Mouse (Mus musculus) c-Kit-positive CD71-negative TER-119-negative erythroid progenitor cells, embryonic 14.5 days (primary cell): Measurements from ENCODE around the gene Kcnj15.

Source experiments
- DNase-seq: peaks from one replicate; pipeline ENCODE4 v3.0.0-alpha.2; 2013; ENCODE audit warnings: low read depth

Kcnj15 gene

GRCm38 (mm10) chr16:95257266-95257894 is at the start of gene Kcnj15:
TSS of gene Kcnj15 (plus strand) at chr16:95257558.
- DNase-seq, result no peak

DNA sequence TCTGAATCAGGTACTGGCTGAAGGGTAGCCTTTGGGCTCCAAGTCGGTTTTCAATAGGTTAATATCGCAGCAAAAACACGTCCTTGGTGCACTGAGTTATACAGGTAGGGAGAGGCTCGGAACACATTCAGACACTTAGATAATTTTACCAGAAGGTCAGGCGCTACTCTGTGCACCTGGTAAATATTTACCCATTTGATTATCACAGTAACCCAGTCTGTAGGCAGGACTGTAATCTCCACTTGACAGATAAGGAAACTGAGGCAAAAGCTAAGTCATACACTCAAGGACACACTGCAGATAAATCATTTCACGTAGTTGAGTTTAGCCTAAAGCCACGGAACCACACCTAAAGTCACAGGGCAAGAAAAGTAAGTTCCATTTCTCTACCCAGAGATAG is 49.1 kb upstream of the Kcnj15 start:
- no peak for DNase-seq

DNA sequence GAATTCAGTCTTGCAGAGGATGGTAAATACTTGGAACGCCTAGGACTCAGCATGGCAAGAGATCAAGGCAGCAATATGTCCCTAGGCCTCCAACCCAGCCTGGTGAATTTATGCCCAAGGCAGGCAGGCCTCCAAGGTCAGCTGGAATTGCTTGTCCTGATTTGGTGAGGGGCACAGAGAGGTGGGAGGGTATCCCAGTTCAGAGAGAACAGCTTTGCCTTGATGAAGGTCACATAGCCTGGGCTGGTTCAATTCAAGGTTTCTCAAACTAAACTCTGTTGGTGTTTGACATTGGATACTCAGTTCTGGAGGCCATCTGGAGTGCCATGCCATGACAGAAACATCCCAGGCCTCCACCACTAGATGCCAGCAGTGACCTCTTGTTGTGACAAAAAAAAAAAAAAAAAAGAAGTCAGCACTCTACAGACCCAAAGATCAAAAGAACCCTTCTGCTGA is 48.3 kb upstream of the Kcnj15 start:
- no peak for DNase-seq

GRCm38 (mm10) chr16:95214251-95215197 is 42.8 kb upstream of the Kcnj15 start:
- DNase-seq, result no peak

GRCm38 (mm10) chr16:95215782-95216181 is 41.6 kb upstream of the Kcnj15 start:
- DNase-seq, result no peak

GRCm38 (mm10) chr16:95216346-95216745 is 41.0 kb upstream of the Kcnj15 start:
- no peak for DNase-seq

DNA sequence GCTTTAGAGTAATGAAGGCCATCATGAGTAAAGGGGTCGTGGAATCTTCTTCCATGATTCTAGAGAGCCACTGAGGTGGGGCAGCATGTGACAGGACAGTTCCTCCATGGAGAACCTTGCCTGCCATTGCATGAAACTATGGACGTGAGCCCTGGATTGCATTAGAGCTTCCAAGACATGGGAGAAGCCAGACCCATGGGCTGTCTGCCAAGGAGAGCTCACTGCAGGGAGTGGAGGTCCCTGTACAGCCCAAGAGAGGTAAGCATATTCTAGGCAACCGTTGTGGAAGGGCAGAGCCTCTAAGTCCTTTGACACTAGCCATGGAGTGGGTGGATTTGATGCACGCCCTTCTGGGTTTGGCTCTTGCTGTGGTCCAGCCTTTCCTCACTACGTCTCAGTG is 40.5 kb upstream of the Kcnj15 start:
- no peak for DNase-seq

- no peak for DNase-seq
Measured at GRCm38 (mm10) chr16:95218783-95219182, 38.6 kb upstream of the Kcnj15 start.

- no peak for DNase-seq
Measured at GRCm38 (mm10) chr16:95219459-95219858, 37.9 kb upstream of the Kcnj15 start.

- no peak for DNase-seq
Measured at GRCm38 (mm10) chr16:95221051-95221450, 36.3 kb upstream of the Kcnj15 start.

- no peak for DNase-seq
Measured at GRCm38 (mm10) chr16:95222026-95222718, 35.2 kb upstream of the Kcnj15 start.

DNA sequence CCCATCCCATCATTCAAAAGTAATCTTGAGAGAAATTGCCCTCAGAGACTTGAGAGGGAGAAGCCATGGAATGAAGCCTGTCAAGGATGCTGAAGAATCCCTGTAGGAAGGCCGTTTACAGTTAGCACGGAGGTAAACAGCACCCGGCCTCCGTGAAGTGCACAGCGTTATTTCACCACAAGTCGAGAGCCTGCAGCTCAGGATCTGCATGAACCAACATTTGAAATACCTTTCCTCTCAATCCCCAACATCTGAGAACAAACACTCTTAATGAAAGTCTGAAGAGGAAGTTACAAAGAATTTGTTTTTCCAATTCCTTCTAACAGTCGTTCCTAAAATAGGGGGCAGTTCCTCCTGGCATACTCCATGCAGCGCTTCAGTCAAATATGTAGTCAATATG is 33.9 kb upstream of the Kcnj15 start:
- no peak for DNase-seq

- no peak for DNase-seq
Measured at GRCm38 (mm10) chr16:95225285-95225684, 32.1 kb upstream of the Kcnj15 start.

DNA sequence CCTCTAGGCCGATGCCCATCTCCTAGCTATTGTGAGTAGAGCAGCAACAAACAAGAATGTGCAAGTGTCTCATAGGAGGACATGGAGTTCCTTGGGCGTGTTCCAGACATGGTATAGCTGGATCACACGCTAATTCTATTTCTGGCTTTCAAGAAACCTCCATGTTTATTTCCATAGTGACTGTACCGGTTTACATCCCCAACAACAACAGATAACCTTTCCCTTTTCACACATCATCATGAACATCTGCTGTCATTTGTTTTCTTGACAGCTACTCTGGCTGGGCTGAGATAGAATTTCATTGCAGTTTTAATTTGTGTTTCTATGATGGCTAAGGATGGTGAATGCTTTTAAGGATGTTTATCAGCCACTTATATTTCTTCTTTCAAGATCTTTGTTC is 25.6 kb upstream of the Kcnj15 start:
- no peak for DNase-seq

DNA sequence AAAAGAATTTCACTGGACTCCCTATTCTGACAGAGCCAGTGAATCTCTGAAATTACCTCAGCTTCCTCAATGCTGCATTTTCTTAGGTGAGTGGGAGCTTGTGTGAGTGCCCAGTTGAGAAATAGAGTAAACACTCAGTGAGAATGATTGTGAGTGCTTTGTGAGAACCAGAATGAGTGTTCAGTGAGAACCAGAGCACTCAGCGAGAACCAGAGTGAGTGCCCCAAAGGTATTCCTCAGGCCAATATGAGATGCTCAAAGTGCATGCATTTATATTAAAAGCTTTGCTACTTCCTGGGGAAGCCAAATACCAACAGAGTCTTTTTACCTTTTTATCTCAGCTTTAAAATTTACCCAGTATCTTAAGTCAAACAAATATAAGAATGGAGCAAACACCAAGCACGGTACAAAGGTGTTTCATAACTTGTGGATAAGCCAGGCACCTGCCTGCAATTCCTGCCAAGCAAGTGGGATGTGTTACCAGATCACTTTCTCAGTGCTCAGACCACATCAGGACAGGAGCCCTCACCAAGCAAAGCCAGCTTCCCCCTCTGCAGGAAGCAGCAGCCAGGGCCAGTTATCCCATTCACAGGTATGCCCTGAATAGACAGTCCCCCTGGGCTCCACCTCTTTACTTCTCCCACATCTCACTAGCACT is 22.3 kb upstream of the Kcnj15 start:
- no peak for DNase-seq

DNA sequence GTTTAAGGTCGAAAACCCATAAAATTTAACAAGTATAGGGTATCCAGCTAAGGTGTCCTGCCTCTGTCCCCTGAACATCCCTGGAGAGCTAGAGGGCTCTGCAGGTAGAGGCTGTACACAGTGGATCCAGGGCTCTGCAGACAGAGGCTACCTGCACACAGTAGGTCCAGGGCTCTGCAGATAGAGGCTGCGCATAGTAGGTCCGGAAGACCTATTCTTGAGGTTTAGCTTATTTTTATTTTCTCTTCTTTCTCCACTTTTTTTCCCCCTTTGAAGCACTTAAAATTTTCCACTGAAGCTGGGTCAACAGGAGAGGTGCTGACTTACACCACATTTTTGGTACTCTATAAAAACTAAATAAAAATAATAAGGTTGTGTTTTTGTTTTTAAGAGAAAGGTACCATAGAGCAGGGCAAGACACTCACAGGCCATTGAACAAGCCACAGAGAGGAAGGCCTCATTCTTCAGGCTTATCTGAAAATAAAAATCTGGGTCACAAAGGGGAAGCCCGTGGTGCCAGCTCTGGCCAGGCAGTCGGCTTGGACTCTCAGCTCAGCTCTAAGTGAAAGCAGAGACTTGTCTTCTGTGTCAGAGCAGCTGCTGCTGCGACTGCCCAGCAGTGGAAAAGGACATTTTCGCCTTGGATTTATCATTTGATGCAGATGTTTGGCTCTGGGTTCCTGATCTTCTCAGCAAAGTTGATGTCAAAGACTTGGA is 18.0 kb upstream of the Kcnj15 start:
- no peak for DNase-seq

DNA sequence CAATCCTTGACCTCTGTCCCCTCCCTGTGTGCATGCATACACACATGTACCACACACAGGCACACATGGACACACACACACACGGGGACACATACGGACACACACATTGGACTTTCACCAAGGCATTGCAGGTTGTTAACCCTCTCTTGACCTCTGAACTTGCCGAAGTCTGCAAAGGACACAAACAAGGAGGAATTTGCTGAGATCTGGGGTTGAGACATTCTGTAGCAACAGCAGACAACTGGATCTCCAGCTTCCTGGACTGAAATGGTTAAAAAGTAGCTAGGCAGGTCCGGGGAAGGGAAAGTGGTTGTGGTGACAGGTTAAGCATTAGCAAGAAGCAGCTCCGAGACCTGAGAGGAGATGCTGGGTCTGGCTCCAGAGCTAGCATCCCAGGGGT is 16.7 kb upstream of the Kcnj15 start:
- no peak for DNase-seq

GRCm38 (mm10) chr16:95241581-95241980 is 15.8 kb upstream of the Kcnj15 start:
- DNase-seq, result no peak

DNA sequence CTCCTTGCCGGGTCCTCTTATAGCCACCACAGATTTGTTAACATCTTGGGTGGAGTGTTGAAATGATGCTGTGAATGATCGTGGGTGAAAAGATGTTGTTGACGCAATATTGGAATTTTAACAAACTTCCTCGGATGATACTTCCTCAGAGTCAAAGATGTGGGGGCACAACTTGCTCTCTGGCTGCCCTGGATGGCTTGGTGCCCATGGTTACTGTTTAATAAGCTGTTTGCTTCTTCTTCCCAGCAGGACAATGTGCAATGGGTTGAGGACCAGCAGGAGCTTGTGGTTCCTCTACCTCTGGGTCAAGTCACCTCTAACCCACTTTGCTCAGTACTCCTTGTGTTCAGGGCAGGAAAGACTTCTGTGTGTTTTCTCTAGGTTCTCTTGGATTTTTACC is 15.2 kb upstream of the Kcnj15 start:
- DNase-seq, result no peak

DNA sequence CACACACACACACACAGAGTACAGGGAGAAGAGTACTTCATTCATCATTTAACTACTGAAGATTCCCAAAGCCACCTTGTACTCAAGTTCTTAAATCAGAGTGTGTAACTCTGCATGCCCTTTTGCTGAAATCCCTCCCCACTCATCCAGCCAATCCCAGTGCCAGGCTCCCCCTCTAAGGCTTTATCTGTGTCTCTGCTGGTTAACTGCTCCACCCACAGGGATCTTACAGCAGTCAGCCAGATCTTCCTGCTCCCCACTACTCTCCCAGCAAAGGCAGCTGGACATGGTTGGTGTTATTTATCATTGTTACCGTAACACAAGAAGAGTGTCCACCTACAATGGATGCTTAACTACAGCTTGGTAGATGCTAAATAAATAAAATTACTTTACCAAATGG is 14.0 kb upstream of the Kcnj15 start:
- no peak for DNase-seq

DNA sequence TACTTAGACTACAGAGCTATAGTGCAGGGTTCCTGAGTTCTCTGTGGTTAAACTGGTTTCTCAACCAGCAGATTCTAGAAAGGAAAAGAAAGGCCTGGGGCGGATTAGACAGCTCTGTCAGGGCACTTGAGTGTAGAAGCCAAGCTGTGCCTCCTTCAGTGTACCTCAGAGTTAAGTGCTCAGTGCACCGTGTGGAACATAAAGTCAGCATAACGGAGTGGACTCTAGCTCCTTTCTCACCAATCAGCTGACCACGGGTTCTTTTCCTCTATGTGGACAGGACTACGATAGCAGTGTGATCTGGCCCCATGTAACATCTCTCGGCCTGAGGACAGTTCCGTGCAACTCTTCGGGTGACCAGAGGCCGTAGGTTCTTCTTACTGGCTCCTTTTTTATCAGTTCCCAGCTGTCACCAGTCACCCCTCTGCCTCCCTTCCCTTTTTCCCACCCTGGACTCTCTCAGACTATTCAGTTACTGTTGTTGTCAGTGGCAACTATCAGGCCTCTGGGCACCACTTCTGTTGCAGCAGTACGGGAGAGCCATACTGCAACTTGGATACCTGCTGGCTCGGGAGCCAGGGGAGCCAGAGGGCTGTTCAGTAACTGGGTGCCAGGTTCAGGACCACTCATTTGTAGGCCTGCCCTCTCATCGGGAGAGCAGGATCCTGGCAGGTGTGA is 12.6 kb upstream of the Kcnj15 start:
- DNase-seq, result no peak
